Mouse (Mus musculus) embryo, embryonic 10.5 days (tissue): ENCODE results near the gene Arhgdia.

Experiments used
- DNase-seq: peaks from one replicate; pipeline ENCODE4 v3.0.0-alpha.2; 2015; ENCODE audit warnings: low spot score

The Arhgdia gene

GRCm38 (mm10) chr11:120581490-120582267 lies at the start of gene Arhgdia:
Gene Arhgdia, minus strand, starts transcription at chr11:120581624.
- DNase-seq, result peak; percentile 88

DNA sequence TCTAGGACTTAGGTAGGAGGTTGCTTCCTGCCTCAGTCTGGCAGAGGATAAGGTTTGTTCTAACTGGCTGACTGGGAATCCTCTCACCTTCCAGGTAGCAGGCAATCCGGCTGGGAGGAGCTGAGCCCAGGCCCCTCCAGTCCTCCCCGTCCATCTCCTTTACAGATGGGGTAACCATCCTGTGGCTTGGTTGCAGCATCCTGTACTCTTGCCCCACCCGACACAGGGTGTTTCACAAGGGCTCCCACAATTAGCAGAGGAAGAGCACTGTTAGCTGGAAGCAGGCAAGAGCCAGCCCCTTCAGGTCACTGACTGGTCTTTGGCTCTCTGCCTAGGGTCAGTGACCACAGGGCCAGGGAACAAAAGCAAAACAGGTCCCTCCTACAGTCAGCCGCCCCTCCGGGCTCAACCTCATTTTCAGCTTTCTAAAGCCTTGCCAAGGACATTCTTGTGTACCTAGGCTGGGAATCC lies 49.0 kb upstream of the Arhgdia start:
- DNase-seq, result peak; percentile 3

GRCm38 (mm10) chr11:120629911-120630310 lies 48.5 kb upstream of the Arhgdia start:
- DNase-seq, result peak; percentile 33

GRCm38 (mm10) chr11:120629341-120629730 lies 47.9 kb upstream of the Arhgdia start:
- no peak for DNase-seq

DNA sequence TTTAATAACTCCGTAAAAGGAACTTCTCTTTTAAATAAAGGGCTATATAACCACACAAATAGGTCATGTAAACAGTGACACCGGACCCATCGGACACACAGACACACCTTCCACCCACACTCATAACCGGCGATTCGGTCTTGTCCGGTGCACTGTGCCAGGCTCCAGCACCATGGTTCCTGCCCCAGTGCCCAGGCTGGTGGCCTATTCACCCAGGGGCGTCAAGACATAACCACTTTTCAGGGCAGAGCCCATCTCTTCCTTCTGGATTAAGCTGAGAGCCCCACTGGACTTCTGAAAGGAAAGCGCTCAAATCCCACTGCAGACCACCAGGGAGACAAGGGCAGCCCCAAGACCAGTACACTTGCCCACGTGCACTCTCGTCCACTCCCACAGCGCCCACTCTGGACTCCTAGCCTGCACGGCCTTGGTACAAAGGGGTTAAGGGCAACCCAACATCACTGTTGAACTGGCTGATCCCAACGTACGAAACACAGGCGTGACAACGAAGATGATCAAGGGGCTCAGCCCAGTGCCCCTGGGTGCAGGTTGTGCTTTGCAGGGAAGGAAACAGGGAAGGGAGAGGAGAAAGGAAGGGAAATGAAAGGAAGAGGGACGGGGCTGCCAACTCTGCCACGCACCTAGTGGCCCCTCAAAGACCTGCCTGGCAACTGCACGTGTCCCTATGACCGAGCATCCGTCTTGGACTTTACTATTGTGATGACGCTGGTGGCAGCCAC lies 47.3 kb upstream of the Arhgdia start:
- no peak for DNase-seq

GRCm38 (mm10) chr11:120627468-120628300 lies 46.3 kb upstream of the Arhgdia start:
- DNase-seq, result no peak

- no peak for DNase-seq
Observed at GRCm38 (mm10) chr11:120626785-120627467, 45.5 kb upstream of the Arhgdia start.

- DNase-seq, result peak; percentile 3
Observed at GRCm38 (mm10) chr11:120625152-120625775, 43.8 kb upstream of the Arhgdia start, which contains the start of gene Sirt7. Gene Sirt7, minus strand, starts transcription at chr11:120625240.

DNA sequence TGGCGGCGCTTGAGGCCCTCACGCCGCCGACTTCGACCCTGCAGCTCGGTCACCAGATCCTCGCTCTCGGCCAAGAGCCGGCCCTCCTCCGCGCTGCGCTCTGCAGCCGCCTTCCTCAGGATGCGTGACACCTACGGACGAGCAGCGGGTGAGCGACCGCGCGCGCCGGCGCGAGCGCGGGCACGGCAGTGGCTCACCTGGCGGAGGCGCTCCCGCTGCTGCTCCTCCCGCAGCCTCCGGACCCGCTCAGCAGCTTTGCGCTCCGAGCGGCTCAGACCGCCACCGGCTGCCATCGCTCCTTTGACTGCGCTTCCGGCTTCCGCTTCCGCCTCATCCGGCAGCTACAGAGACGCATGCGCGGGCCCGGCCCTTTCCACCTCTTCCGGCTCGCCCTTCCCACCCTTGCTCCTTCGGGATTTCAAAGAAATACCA lies 43.3 kb upstream of the Arhgdia start:
- DNase-seq, result peak; percentile 91

- DNase-seq, result peak; percentile 74
Observed at GRCm38 (mm10) chr11:120623961-120624679, 42.7 kb upstream of the Arhgdia start.

DNA sequence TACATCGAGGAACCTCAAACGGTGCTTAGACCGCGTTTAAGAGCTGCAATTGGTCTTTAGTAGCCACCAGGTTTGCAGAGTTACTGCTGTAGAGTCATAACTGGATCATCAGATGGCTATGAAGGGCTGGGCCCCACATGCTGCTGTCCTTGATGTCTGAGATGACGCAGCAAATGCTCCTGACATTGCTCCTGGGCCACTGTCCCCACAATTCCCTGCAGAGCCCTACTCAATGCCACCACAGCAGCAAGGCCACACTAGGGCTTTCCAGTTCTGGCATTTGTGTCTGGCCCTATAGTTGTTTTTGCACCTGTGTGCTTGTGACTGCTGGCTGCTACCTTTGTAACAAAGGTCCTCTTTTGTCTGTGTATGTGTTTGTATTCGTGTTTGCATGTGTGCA lies 41.4 kb upstream of the Arhgdia start:
- DNase-seq, result no peak

DNA sequence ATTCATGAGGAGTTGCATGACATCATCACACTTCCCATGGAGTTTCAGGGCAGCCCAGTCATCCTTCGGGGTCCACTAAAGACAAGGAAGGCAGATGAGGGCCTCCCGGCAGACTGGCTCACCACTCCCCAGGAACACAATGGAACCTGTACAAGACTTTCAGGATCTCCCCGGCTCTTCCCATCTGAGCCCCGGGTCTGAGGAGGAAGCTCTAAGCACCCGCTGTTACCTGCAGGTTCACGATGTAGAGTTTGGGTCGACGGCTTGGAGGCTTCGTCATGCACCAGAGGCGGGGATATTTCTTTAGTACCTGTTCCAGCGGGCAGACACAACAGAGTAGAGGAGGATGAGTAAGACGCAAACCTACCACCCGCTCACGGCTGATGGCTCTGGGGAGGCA lies 38.8 kb upstream of the Arhgdia start:
- no peak for DNase-seq

GRCm38 (mm10) chr11:120618619-120619535 lies 37.5 kb upstream of the Arhgdia start:
- DNase-seq, result no peak

DNA sequence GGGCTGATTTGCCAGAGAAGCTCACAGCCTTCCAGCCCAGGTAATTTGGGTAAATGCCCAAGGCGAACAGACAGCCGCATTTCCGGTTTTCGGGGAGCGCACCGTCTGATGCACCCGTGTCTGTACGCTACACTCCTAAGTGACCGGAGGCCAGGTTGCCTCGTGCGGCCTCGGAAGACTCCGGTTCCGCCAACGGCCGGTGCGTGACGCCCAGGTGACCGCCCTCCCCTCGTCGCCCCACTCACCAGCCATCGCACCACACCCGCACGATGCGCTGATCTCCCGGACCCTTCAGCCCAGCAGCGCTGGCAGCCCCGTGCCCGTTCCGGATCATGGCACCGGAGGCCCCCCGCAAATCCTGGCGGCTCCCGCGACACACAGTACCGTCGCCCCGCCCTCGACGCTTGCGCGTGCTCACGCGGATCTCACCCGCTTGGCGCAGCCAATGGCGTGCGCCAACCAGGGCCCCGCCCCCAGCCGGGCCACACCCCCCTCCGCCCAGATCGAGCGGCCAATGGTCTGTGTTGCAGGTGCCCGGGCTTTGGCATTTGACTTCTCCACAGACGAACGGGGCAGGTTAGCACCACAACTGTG lies 36.2 kb upstream of the Arhgdia start, which contains the start of gene Pcyt2:
Gene Pcyt2 (minus strand): TSS at position 418 of the 594 bp plus-strand sequence.
- DNase-seq, result peak; percentile 93

- DNase-seq, result no peak
Observed at GRCm38 (mm10) chr11:120616617-120617294, 35.3 kb upstream of the Arhgdia start.

DNA sequence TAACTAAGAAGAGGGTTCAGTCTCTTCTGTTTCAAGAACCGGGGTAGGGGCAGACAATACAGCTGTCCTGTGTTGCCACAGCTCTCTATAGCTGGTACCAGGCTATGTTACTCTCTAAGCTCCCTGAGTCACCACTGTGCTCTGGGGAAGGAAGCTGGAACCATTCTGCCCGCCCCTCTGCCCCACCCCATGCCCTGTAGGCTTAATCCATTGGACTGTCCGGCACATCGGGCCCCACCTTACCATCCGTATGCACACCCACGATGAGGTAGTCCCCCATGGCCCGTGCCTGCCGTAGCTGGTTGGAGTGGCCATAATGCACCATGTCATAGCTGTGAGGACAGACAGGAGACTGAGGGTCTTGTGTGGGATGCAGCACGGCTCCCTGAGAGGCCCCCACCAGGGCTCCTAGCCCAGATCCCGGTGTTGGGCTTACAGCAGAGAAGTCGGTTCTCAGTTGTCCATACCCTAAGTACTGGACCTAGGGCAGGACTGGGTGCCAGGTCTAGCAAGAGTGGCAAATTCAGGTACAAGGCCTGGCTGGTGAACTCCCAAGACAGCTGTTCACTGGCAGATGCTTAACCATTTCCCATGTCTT lies 34.3 kb upstream of the Arhgdia start:
- DNase-seq, result no peak

DNA sequence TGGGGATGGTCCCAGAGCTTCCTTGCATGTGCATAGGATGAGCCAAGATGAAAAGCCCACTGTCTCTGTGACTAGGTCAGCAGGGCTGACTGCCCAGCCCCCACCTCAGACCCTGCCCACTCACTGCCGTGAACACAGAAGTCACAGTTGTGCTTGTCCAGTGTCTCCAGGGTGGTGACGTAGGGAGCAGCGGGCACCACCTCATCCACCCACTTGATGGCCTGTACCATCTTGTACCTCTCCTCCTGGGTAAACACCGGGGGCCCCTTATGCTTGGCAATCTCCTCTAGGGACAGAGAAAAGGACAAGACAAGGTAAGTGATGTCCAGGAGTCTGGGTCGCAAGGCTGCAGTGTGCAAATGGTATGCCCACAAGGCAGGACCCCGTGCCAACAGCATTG lies 33.7 kb upstream of the Arhgdia start:
- DNase-seq, result no peak

DNA sequence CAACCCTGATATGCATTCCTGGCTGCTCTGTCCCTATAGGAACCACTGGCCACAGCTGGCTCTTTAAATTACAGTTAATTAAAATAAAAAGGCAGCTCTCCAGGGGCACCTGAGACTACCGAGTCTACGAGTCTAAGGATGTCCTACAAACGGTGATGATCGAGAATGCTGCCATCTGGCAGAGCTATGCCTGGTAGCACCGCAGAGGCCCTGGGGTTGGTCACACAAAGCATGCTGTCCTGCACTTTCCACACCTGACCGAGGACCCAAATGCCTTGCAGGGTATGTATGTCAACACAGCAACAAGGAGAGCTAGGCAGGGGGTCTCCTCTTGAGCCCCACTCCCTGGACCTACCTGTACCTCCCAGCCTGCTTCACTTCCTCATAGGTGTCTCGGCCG lies 32.6 kb upstream of the Arhgdia start:
- no peak for DNase-seq
